Mouse (Mus musculus) monocyte, adult 59 days (primary cell): ENCODE results near the gene Impg2. TPM values are rescaled to one million over a fixed set of nuclear protein-coding genes. Genes with fewer than 3 reads are reported as not detected.

Source experiments
- total RNA-seq, 2 experiments: library from RNA; stranded (reverse); gene quantifications; one replicate each; pipeline ENCODE4 v1.2.4; 2023

Gene Impg2
- total RNA-seq, result under 1 TPM in 1 of 2 experiments, not detected in 1; 0.18 TPM

GRCm38 (mm10) chr16:56204051-56204450 is at the start of gene Impg2:
Impg2 (plus strand) TSS chr16:56204313.

Other genes with a start within 250 kb of the Impg2 start
- 100 to 1,000 TPM; 687 to 765 TPM for gene Rpl24, start 238.0 kb upstream of the Impg2 start, total RNA-seq
- gene Zbtb11, start 230.4 kb upstream of the Impg2 start, total RNA-seq, result 10 to 100 TPM; 33.9 to 34.2 TPM
- 100 to 1,000 TPM in 1 of 2 experiments, 10 to 100 TPM in 1; 97.2 to 102 TPM for gene Pcnp, start 174.6 kb upstream of the Impg2 start, total RNA-seq
- gene Trmt10c, start 166.5 kb upstream of the Impg2 start, total RNA-seq, result 1 to 10 TPM; 6.6 to 7.2 TPM
- gene Senp7, start 156.0 kb upstream of the Impg2 start, total RNA-seq, result 10 to 100 TPM; 33.5 to 33.7 TPM